Mouse (Mus musculus) liver, embryonic 16.5 days (tissue): Measurements from ENCODE around the gene Upk3bl. TPM values are rescaled to one million over a fixed set of nuclear protein-coding genes. Genes with fewer than 3 reads are reported as not detected.

Source experiments
- ATAC-seq: fragments of 200-750 bp; cut with Nextera tagmentation; 2 replicates; pipeline ENCODE4 v1.8.0; 2017; ENCODE audit warnings: low read depth, mild to moderate bottlenecking, moderate number of reproducible peaks, moderate library complexity
- H3K27ac ChIP-seq: fragments of 300-500 bp; sonication (generic); 2 replicates; pipeline ENCODE4 v1.5.1; 2014; ENCODE audit warnings: mild to moderate bottlenecking, low read length
- H3K27me3 ChIP-seq: fragments of 300-500 bp; sonication (generic); 2 replicates; pipeline ENCODE4 v1.6.1; 2014; ENCODE audit warnings: low read depth, low read length, mixed read lengths; ENCODE audit not compliant: control insufficient read depth, insufficient read depth
- H3K36me3 ChIP-seq: fragments of 300-500 bp; sonication (generic); 2 replicates; pipeline ENCODE4 v1.6.1; 2014; ENCODE audit warnings: mild to moderate bottlenecking; ENCODE audit not compliant: control insufficient read depth, insufficient read depth
- H3K4me1 ChIP-seq: fragments of 300-500 bp; sonication (generic); 2 replicates; pipeline ENCODE4 v1.6.1; 2014; ENCODE audit warnings: low read depth, low read length, mixed read lengths; ENCODE audit not compliant: control insufficient read depth
- H3K4me2 ChIP-seq: fragments of 300-500 bp; sonication (generic); 2 replicates; pipeline ENCODE4 v1.6.1; 2014; ENCODE audit warnings: low read depth, low read length, mixed read lengths
- H3K4me3 ChIP-seq: fragments of 300-500 bp; sonication (generic); 2 replicates; pipeline ENCODE4 v1.5.1; 2014; ENCODE audit warnings: low read depth, mild to moderate bottlenecking, low read length
- H3K9ac ChIP-seq: fragments of 300-500 bp; sonication (generic); 2 replicates; pipeline ENCODE4 v1.6.1; 2014; ENCODE audit warnings: low read depth, low read length
- H3K9me3 ChIP-seq: fragments of 300-500 bp; sonication (generic); replicated peaks from 2 replicates; pipeline ENCODE4 v1.6.1; 2016; ENCODE audit warnings: low read length; ENCODE audit not compliant: control insufficient read depth
- WGBS: fragments of 180-500 bp; shearing (Covaris S2); extraction: QIAGEN DNeasy Blood & Tissue Kit; methylation state at CpG from one replicate; pipeline ENCODE4 v1.1.7; 2014; ENCODE audit not compliant: insufficient replicate concordance; 5-methylcytosine and 5-hydroxymethylcytosine counted together
- polyA plus RNA-seq: library from polyadenylated mRNA; unstranded; fragments of >200 nt; fragmentation: Nextera tagmentation; extraction: Ambion mirVana; gene quantifications from 2 replicates; pipeline ENCODE4 v1.2.1, GENCODE M21; 2015

Gene Upk3bl
- polyA plus RNA-seq, 1 experiment from 2014 or later, result not detected

- H3K9me3 ChIP-seq, result no peaks in the 10 kb centered on the region
- H3K27ac ChIP-seq, result no peak overlapping the region
- H3K36me3 ChIP-seq, result no peaks in the 10 kb centered on the region
- no peaks in the 10 kb centered on the region for H3K4me1 ChIP-seq
- ATAC-seq, result no peak
- WGBS, result 59% methylated on average over 3 of the region's 3 CpGs
- no peaks in the 10 kb centered on the region for H3K27me3 ChIP-seq
- H3K9ac ChIP-seq, result no peak overlapping the region
- H3K4me3 ChIP-seq, result no peak overlapping the region
- no peak overlapping the region for H3K4me2 ChIP-seq
Measured at GRCm38 (mm10) chr5:136025712-136026111, 28.6 kb upstream of the Upk3bl start.

- 72% methylated on average over 9 of the region's 9 CpGs for WGBS
- no peaks in the 10 kb centered on the region for H3K36me3 ChIP-seq
Measured at GRCm38 (mm10) chr5:136026859-136027258, 27.4 kb upstream of the Upk3bl start.

GRCm38 (mm10) chr5:136027612-136028311 lies 26.5 kb upstream of the Upk3bl start:
- H3K4me3 ChIP-seq, result no peak overlapping the region
- no peak overlapping the region for H3K9ac ChIP-seq
- ATAC-seq, result no peak
- no peak overlapping the region for H3K27ac ChIP-seq
- no peaks in the 10 kb centered on the region for H3K27me3 ChIP-seq
- 80% methylated on average over 11 of the region's 11 CpGs for WGBS
- H3K4me2 ChIP-seq, result no peak overlapping the region
- H3K36me3 ChIP-seq, result no peaks in the 10 kb centered on the region
- H3K4me1 ChIP-seq, result no peaks in the 10 kb centered on the region
- no peaks in the 10 kb centered on the region for H3K9me3 ChIP-seq

More at GRCm38 (mm10) chr5:136026859-136027258, 27.4 kb upstream of the Upk3bl start:
- H3K4me1 ChIP-seq, result no peaks in the 10 kb centered on the region
- H3K27me3 ChIP-seq, result no peaks in the 10 kb centered on the region
- no peaks in the 10 kb centered on the region for H3K9me3 ChIP-seq
- no peak overlapping the region for H3K9ac ChIP-seq
- no peak overlapping the region for H3K4me3 ChIP-seq
- H3K4me2 ChIP-seq, result no peak overlapping the region
- H3K27ac ChIP-seq, result no peak overlapping the region
- no peak for ATAC-seq

- Histone ChIP-seq H3K4me2 (no peak overlapping the region), H3K27me3 (no peaks in the 10 kb centered on the region), H3K36me3 (no peaks in the 10 kb centered on the region), H3K9me3 (no peaks in the 10 kb centered on the region), H3K9ac (no peak overlapping the region), H3K27ac (no peak overlapping the region), H3K4me1 (no peaks in the 10 kb centered on the region; the same call in 1 of the 2 replicates), H3K4me3 (no peak overlapping the region)
- WGBS, result 56% methylated on average over 4 of the region's 4 CpGs
- no peak for ATAC-seq
Measured at GRCm38 (mm10) chr5:136034868-136035267, 19.4 kb upstream of the Upk3bl start.

- no peak for ATAC-seq
- no peak overlapping the region for H3K27ac ChIP-seq
- no peaks in the 10 kb centered on the region for H3K36me3 ChIP-seq
- H3K9ac ChIP-seq, result no peak overlapping the region
- no peak overlapping the region for H3K4me3 ChIP-seq
- no peak overlapping the region for H3K4me2 ChIP-seq
- no peaks in the 10 kb centered on the region for H3K27me3 ChIP-seq
- no peaks in the 10 kb centered on the region; the same call in none of the 2 replicates for H3K4me1 ChIP-seq
- 37% methylated on average over 1 of the region's 1 CpGs for WGBS
- H3K9me3 ChIP-seq, result no peaks in the 10 kb centered on the region
Measured at GRCm38 (mm10) chr5:136035285-136035684, 19.0 kb upstream of the Upk3bl start.

- 56% methylated on average over 1 of the region's 1 CpGs for WGBS
- Histone ChIP-seq H3K9ac (no peak overlapping the region), H3K27me3 (no peaks in the 10 kb centered on the region), H3K4me1 (no peaks in the 10 kb centered on the region; the same call in none of the 2 replicates), H3K9me3 (no peaks in the 10 kb centered on the region), H3K4me2 (no peak overlapping the region), H3K36me3 (no peaks in the 10 kb centered on the region), H3K4me3 (no peak overlapping the region), H3K27ac (no peak overlapping the region)
- no peak for ATAC-seq
Measured at GRCm38 (mm10) chr5:136036667-136037066, 17.6 kb upstream of the Upk3bl start.

- Histone ChIP-seq H3K27ac (no peak within 1 kb of the TSS), H3K4me3 (no peak within 1 kb of the TSS), H3K9me3 (no peaks in the 10 kb centered on the region), H3K9ac (no peak within 1 kb of the TSS), H3K4me1 (no peaks in the 10 kb centered on the region; the same call in none of the 2 replicates), H3K27me3 (no peaks in the 10 kb centered on the region), H3K4me2 (no peak within 1 kb of the TSS), H3K36me3 (no peaks in the 10 kb centered on the region)
- 40% methylated on average over 17 of the region's 17 CpGs for WGBS
- peak; percentile 48 for ATAC-seq
Measured at GRCm38 (mm10) chr5:136038258-136039214, 15.8 kb upstream of the Upk3bl start, which contains the start of gene Upk3b. Gene Upk3b, plus strand, starts transcription at chr5:136038496.

GRCm38 (mm10) chr5:136040210-136040609 lies 14.1 kb upstream of the Upk3bl start:
- Histone ChIP-seq H3K4me1 (no peaks in the 10 kb centered on the region; the same call in none of the 2 replicates), H3K27me3 (no peaks in the 10 kb centered on the region), H3K27ac (no peak overlapping the region), H3K4me3 (no peak overlapping the region), H3K4me2 (no peak overlapping the region), H3K36me3 (no peaks in the 10 kb centered on the region), H3K9me3 (no peaks in the 10 kb centered on the region), H3K9ac (no peak overlapping the region)
- no peak; the same call in 1 of the 2 replicates for ATAC-seq
- WGBS, result 20% methylated on average over 5 of the region's 5 CpGs
